Mouse (Mus musculus) ES-E14 (cell line): ENCODE measurements around the gene Pnpla1. TPM values are rescaled to one million over a fixed set of nuclear protein-coding genes. Genes with fewer than 3 reads are reported as not detected.

ENCODE experiments used
- DNase-seq: peaks from one replicate; pipeline ENCODE4 v3.0.0-alpha.2; 2013; ENCODE audit warnings: low read depth, low spot score
- H3K27ac ChIP-seq: 2 replicates; pipeline ENCODE4 v1.5.1; 2012; ENCODE audit warnings: low read depth, mild to moderate bottlenecking, low read length, moderate library complexity, mixed read lengths; ENCODE audit not compliant: poor library complexity, insufficient read depth, severe bottlenecking
- H3K36me3 ChIP-seq: 2 replicates; pipeline ENCODE4 v1.6.1; 2012; ENCODE audit warnings: mild to moderate bottlenecking, low read length, moderate library complexity, mixed read lengths; ENCODE audit not compliant: control insufficient read depth, poor library complexity, insufficient read depth, severe bottlenecking
- H3K4me1 ChIP-seq, 2 experiments: fragments of 150-350 bp in 1 of 2; sonication (generic) in 1 of 2; 2 replicates each; pipeline ENCODE4 v1.6.1; 2012; ENCODE audit warnings: low read length in 2 of 2, mild to moderate bottlenecking in 1 of 2, mixed read lengths in 1 of 2; ENCODE audit not compliant: control insufficient read depth in 2 of 2, insufficient read depth in 2 of 2, poor library complexity in 1 of 2
- H3K4me3 ChIP-seq, 2 experiments: fragments of 150-350 bp in 1 of 2; sonication (generic) in 1 of 2; 2 replicates each; pipeline ENCODE4 v1.5.1; 2012; ENCODE audit warnings: low read length in 2 of 2, low read depth in 1 of 2, mild to moderate bottlenecking in 1 of 2, mixed read lengths in 1 of 2; ENCODE audit not compliant: insufficient read depth in 1 of 2, poor library complexity in 1 of 2, severe bottlenecking in 1 of 2
- H3K9ac ChIP-seq: 2 replicates; pipeline ENCODE4 v1.6.1; 2012; ENCODE audit warnings: low read depth, mild to moderate bottlenecking, low read length, mixed read lengths; ENCODE audit not compliant: poor library complexity, insufficient read depth, severe bottlenecking
- H3K9me3 ChIP-seq: fragments of 150-350 bp; sonication (generic); 2 replicates; pipeline ENCODE4 v1.6.1; 2012; ENCODE audit warnings: low read depth, mild to moderate bottlenecking, low read length; ENCODE audit not compliant: control insufficient read depth, insufficient read depth
- CHD2 ChIP-seq: IDR thresholded peaks from 2 replicates; pipeline ENCODE4 v1.6.1; 2014; ENCODE audit warnings: mild to moderate bottlenecking, low read depth, low read length, inconsistent platforms
- HCFC1 ChIP-seq: IDR thresholded peaks from 2 replicates; pipeline ENCODE4 v1.6.1; 2012; ENCODE audit warnings: low read length, inconsistent platforms, borderline replicate concordance; ENCODE audit not compliant: insufficient read depth
- MAFK ChIP-seq: IDR thresholded peaks from 2 replicates; pipeline ENCODE4 v1.6.1; 2014; ENCODE audit warnings: mild to moderate bottlenecking, low read depth, low read length, inconsistent platforms; ENCODE audit not compliant: insufficient read depth
- ZC3H11A ChIP-seq: IDR thresholded peaks from 2 replicates; pipeline ENCODE4 v1.6.1; 2012; ENCODE audit warnings: low read depth, mild to moderate bottlenecking, inconsistent platforms, low read length, borderline replicate concordance
- ZNF384 ChIP-seq: IDR thresholded peaks from 2 replicates; pipeline ENCODE4 v1.6.1; 2012; ENCODE audit warnings: low read depth, low read length, inconsistent platforms
- in situ Hi-C, 2 experiments: fragments of 600-800 bp; cut with MboI; formaldehyde crosslinking; loops; one replicate each; pipeline ENCODE4 v1.15.1; 2025; ENCODE audit warnings: low sequenced_read_pairs in 2 of 2, inconsistent platforms in 1 of 2; ENCODE audit not compliant: unreplicated experiment in 2 of 2
- total RNA-seq: library from RNA; depleted of rRNA; stranded (reverse); fragments of 300-350 nt; gene quantifications from 2 replicates; pipeline ENCODE4 v1.2.3, GENCODE M21; 2012

Pnpla1 gene
- total RNA-seq, 1 experiment, result 0.27 TPM

- in situ Hi-C loops, result no loop called here
- DNase-seq, result no peak
- Histone ChIP-seq H3K9me3 (no peaks in the 10 kb centered on the region), H3K36me3 (peaks cover 75% of the 10 kb centered on the region), H3K4me1 (0 out of 4 replicates have a peak, but pooled peaks cover 0 to 2% of the 10 kb centered on the region in 2 experiments), H3K9ac (no peak overlapping the region), H3K27ac (no peak overlapping the region), H3K4me3 (no peak overlapping the region)
- no peak for TF ChIP-seq ZC3H11A
- TF ChIP-seq CHD2, result no peak
- TF ChIP-seq MAFK, result no peak
Measured at GRCm38 (mm10) chr17:28823004-28823745, 35.0 kb upstream of the Pnpla1 start.

GRCm38 (mm10) chr17:28823749-28824148 is 34.5 kb upstream of the Pnpla1 start:
- Histone ChIP-seq H3K4me3 (no peak overlapping the region), H3K27ac (no peak overlapping the region), H3K9me3 (no peaks in the 10 kb centered on the region), H3K4me1 (0 out of 4 replicates have a peak, but pooled peaks cover 0 to 2% of the 10 kb centered on the region in 2 experiments), H3K36me3 (peaks cover 73% of the 10 kb centered on the region), H3K9ac (no peak overlapping the region)
- no peak for DNase-seq
- TF ChIP-seq CHD2 (no peak), ZNF384 (no peak), ZC3H11A (no peak), MAFK (no peak), HCFC1 (no peak)
- in situ Hi-C loops, result no loop called here

- peaks cover 74% of the 10 kb centered on the region for H3K36me3 ChIP-seq
- DNase-seq, result no peak
- in situ Hi-C loops, result no loop called here
Measured at GRCm38 (mm10) chr17:28824896-28825295, 33.3 kb upstream of the Pnpla1 start.

GRCm38 (mm10) chr17:28825359-28826041 is 32.7 kb upstream of the Pnpla1 start:
- H3K27ac ChIP-seq, result no peak overlapping the region
- in situ Hi-C loops, result no loop called here
- H3K9me3 ChIP-seq, result no peaks in the 10 kb centered on the region
- H3K9ac ChIP-seq, result no peak overlapping the region
- no peak overlapping the region for H3K4me3 ChIP-seq
- DNase-seq, result no peak
- TF ChIP-seq ZC3H11A, result no peak
- TF ChIP-seq MAFK, result no peak
- TF ChIP-seq CHD2, result no peak
- no peak for TF ChIP-seq ZNF384
- no peak for TF ChIP-seq HCFC1
- H3K36me3 ChIP-seq, result peaks cover 76% of the 10 kb centered on the region
- H3K4me1 ChIP-seq, result 0 out of 4 replicates have a peak, but pooled peaks cover 0 to 2% of the 10 kb centered on the region in 2 experiments

More at GRCm38 (mm10) chr17:28824896-28825295, 33.3 kb upstream of the Pnpla1 start:
- H3K9ac ChIP-seq, result no peak overlapping the region
- no peak overlapping the region for H3K27ac ChIP-seq
- H3K4me1 ChIP-seq, result 0 out of 4 replicates have a peak, but pooled peaks cover 0 to 2% of the 10 kb centered on the region in 2 experiments
- no peak for TF ChIP-seq MAFK
- TF ChIP-seq CHD2, result no peak
- TF ChIP-seq ZC3H11A, result no peak
- no peak for TF ChIP-seq HCFC1
- TF ChIP-seq ZNF384, result no peak
- no peaks in the 10 kb centered on the region for H3K9me3 ChIP-seq
- H3K4me3 ChIP-seq, result no peak overlapping the region
